Mouse (Mus musculus) hindbrain, embryonic 14.5 days (tissue): ENCODE measurements around the gene Plekhm2. TPM values are rescaled to one million over a fixed set of nuclear protein-coding genes. Genes with fewer than 3 reads are reported as not detected.

Experiments used
- ATAC-seq: fragments of 200-750 bp; cut with Nextera tagmentation; 2 replicates; pipeline ENCODE4 v1.8.0; 2017; ENCODE audit warnings: moderate number of reproducible peaks, mild to moderate bottlenecking, moderate TSS enrichment, moderate library complexity; ENCODE audit not compliant: low FRiP score
- DNase-seq: peaks from one replicate; pipeline ENCODE4 v3.0.0-alpha.2; 2015; ENCODE audit warnings: low spot score
- H3K27ac ChIP-seq: fragments of 300-500 bp; sonication (generic); 2 replicates; pipeline ENCODE4 v1.5.1; 2014; ENCODE audit warnings: mild to moderate bottlenecking, moderate library complexity
- H3K27me3 ChIP-seq: fragments of 300-500 bp; sonication (generic); 2 replicates; pipeline ENCODE4 v1.6.1; 2014; ENCODE audit warnings: mild to moderate bottlenecking, low read length, mixed read lengths; ENCODE audit not compliant: control insufficient read depth, insufficient read depth
- H3K36me3 ChIP-seq: fragments of 300-500 bp; sonication (generic); replicated peaks from 2 replicates; pipeline ENCODE4 v1.6.1; 2014; ENCODE audit not compliant: control insufficient read depth, insufficient read depth
- H3K4me1 ChIP-seq: fragments of 300-500 bp; sonication (generic); replicated peaks from 2 replicates; pipeline ENCODE4 v1.6.1; 2014; ENCODE audit warnings: antibody characterized with exemption, low read length, mixed read lengths; ENCODE audit not compliant: control insufficient read depth, insufficient read depth
- H3K4me2 ChIP-seq: fragments of 300-500 bp; sonication (generic); replicated peaks from 2 replicates; pipeline ENCODE4 v1.6.1; 2014; ENCODE audit warnings: mild to moderate bottlenecking, moderate library complexity
- H3K4me3 ChIP-seq: fragments of 300-500 bp; sonication (generic); replicated peaks from 2 replicates; pipeline ENCODE4 v1.5.1; 2014; ENCODE audit warnings: mild to moderate bottlenecking, low read length
- H3K9ac ChIP-seq: fragments of 300-500 bp; sonication (generic); 2 replicates; pipeline ENCODE4 v1.6.1; 2014
- H3K9me3 ChIP-seq: fragments of 300-500 bp; sonication (generic); 2 replicates; pipeline ENCODE4 v1.6.1; 2016; ENCODE audit warnings: low read length; ENCODE audit not compliant: control insufficient read depth
- WGBS: fragments of 180-500 bp; shearing (Covaris S2); extraction: QIAGEN DNeasy Blood & Tissue Kit; methylation state at CpG from one replicate; pipeline ENCODE4 v1.1.7; 2014; 5-methylcytosine and 5-hydroxymethylcytosine counted together
- polyA plus RNA-seq: library from polyadenylated mRNA; unstranded; fragments of >200 nt; fragmentation: Nextera tagmentation; extraction: Ambion mirVana; gene quantifications from 2 replicates; pipeline ENCODE4 v1.2.1, GENCODE M21; 2014

The Plekhm2 gene
- polyA plus RNA-seq, 1 experiment from 2014 or later: 3.9 TPM

- DNase-seq: peak; percentile 72
These were observed 21.4 kb downstream of the Plekhm2 start for GRCm38 (mm10) chr4:141643118-141643855.

GRCm38 (mm10) chr4:141641961-141642811 lies 22.5 kb downstream of the Plekhm2 start:
- Histone ChIP-seq H3K4me1 (peaks cover 12% of the 10 kb centered on the region), H3K4me3 (no peak overlapping the region), H3K9ac (no peak overlapping the region), H3K4me2 (no peak overlapping the region), H3K9me3 (no peaks in the 10 kb centered on the region), H3K36me3 (peaks cover 41% of the 10 kb centered on the region), H3K27ac (0 out of 2 replicates have a peak overlapping the region, but pooled peaks have one; percentile 14), H3K27me3 (no peaks in the 10 kb centered on the region)
- WGBS: 91% methylated on average over 25 of the region's 25 CpGs
- DNase-seq (no peak), ATAC-seq (no peak)

More at GRCm38 (mm10) chr4:141643118-141643855, 21.4 kb downstream of the Plekhm2 start:
- 44% methylated on average over 7 of the region's 7 CpGs for WGBS
- Histone ChIP-seq H3K4me2 (no peak overlapping the region; the same call in 1 of the 2 replicates), H3K9me3 (no peaks in the 10 kb centered on the region), H3K27ac (peak overlapping the region; percentile 77), H3K4me1 (peaks cover 12% of the 10 kb centered on the region), H3K9ac (peak overlapping the region; percentile 3; the same call in 1 of the 2 replicates), H3K4me3 (no peak overlapping the region), H3K27me3 (no peaks in the 10 kb centered on the region), H3K36me3 (peaks cover 38% of the 10 kb centered on the region)
- peak; percentile 71 for ATAC-seq

- Histone ChIP-seq H3K36me3 (peaks cover 49% of the 10 kb centered on the region), H3K27me3 (no peaks in the 10 kb centered on the region), H3K27ac (no peak overlapping the region), H3K4me3 (no peak overlapping the region), H3K4me1 (peaks cover 12% of the 10 kb centered on the region), H3K4me2 (no peak overlapping the region), H3K9me3 (no peaks in the 10 kb centered on the region), H3K9ac (no peak overlapping the region)
- 89% methylated on average over 7 of the region's 7 CpGs for WGBS
- DNase-seq: no peak
- ATAC-seq: no peak
These were observed 23.3 kb downstream of the Plekhm2 start for GRCm38 (mm10) chr4:141641353-141641771.

GRCm38 (mm10) chr4:141639474-141639873 lies 25.2 kb downstream of the Plekhm2 start:
- Histone ChIP-seq H3K9ac (no peak overlapping the region), H3K4me2 (no peak overlapping the region), H3K4me1 (peaks cover 12% of the 10 kb centered on the region), H3K36me3 (peaks cover 59% of the 10 kb centered on the region), H3K9me3 (no peaks in the 10 kb centered on the region), H3K4me3 (no peak overlapping the region), H3K27me3 (no peaks in the 10 kb centered on the region), H3K27ac (no peak overlapping the region)
- WGBS: 73% methylated on average over 11 of the region's 11 CpGs
- ATAC-seq (no peak), DNase-seq (no peak)

- ATAC-seq: no peak
- H3K9me3 ChIP-seq: no peaks in the 10 kb centered on the region
- WGBS: 95% methylated on average over 5 of the region's 5 CpGs
- H3K27me3 ChIP-seq: no peaks in the 10 kb centered on the region
- no peak overlapping the region for H3K27ac ChIP-seq
- no peaks in the 10 kb centered on the region for H3K4me1 ChIP-seq
- H3K9ac ChIP-seq: no peak overlapping the region
- no peak overlapping the region for H3K4me2 ChIP-seq
- H3K36me3 ChIP-seq: peaks cover 74% of the 10 kb centered on the region
- no peak overlapping the region for H3K4me3 ChIP-seq
- no peak for DNase-seq
These were observed 28.0 kb downstream of the Plekhm2 start for GRCm38 (mm10) chr4:141636693-141637092.

GRCm38 (mm10) chr4:141635991-141636390 lies 28.7 kb downstream of the Plekhm2 start:
- H3K4me2 ChIP-seq: no peak overlapping the region
- no peak overlapping the region for H3K27ac ChIP-seq
- no peaks in the 10 kb centered on the region for H3K4me1 ChIP-seq
- no peaks in the 10 kb centered on the region for H3K9me3 ChIP-seq
- 92% methylated on average over 9 of the region's 9 CpGs for WGBS
- no peak overlapping the region for H3K4me3 ChIP-seq
- no peak for ATAC-seq
- no peaks in the 10 kb centered on the region for H3K27me3 ChIP-seq
- no peak for DNase-seq
- H3K36me3 ChIP-seq: peaks cover 76% of the 10 kb centered on the region
- no peak overlapping the region for H3K9ac ChIP-seq

GRCm38 (mm10) chr4:141632111-141632873 lies 32.4 kb downstream of the Plekhm2 start:
- H3K4me1 ChIP-seq: no peaks in the 10 kb centered on the region
- WGBS: 96% methylated on average over 21 of the region's 21 CpGs
- no peaks in the 10 kb centered on the region for H3K9me3 ChIP-seq
- H3K4me2 ChIP-seq: no peak overlapping the region
- DNase-seq: no peak
- H3K27me3 ChIP-seq: no peaks in the 10 kb centered on the region
- no peak for ATAC-seq
- H3K36me3 ChIP-seq: peaks cover 88% of the 10 kb centered on the region
- no peak overlapping the region for H3K27ac ChIP-seq
- H3K9ac ChIP-seq: no peak overlapping the region
- no peak overlapping the region for H3K4me3 ChIP-seq

- no peak overlapping the region for H3K4me2 ChIP-seq
- WGBS: 96% methylated on average over 20 of the region's 20 CpGs
- no peak for DNase-seq
- H3K36me3 ChIP-seq: peaks cover 88% of the 10 kb centered on the region
- no peak overlapping the region for H3K27ac ChIP-seq
- H3K9ac ChIP-seq: no peak overlapping the region
- no peaks in the 10 kb centered on the region for H3K9me3 ChIP-seq
- no peaks in the 10 kb centered on the region for H3K4me1 ChIP-seq
- ATAC-seq: no peak
- no peaks in the 10 kb centered on the region for H3K27me3 ChIP-seq
- no peak overlapping the region for H3K4me3 ChIP-seq
These were observed 33.4 kb downstream of the Plekhm2 start for GRCm38 (mm10) chr4:141631250-141631649.

- no peaks in the 10 kb centered on the region for H3K4me1 ChIP-seq
- no peaks in the 10 kb centered on the region for H3K27me3 ChIP-seq
- ATAC-seq (no peak), DNase-seq (no peak)
- H3K36me3 ChIP-seq: peaks cover 93% of the 10 kb centered on the region
- no peaks in the 10 kb centered on the region for H3K9me3 ChIP-seq
- no peak overlapping the region for H3K4me2 ChIP-seq
- no peak overlapping the region for H3K4me3 ChIP-seq
- H3K27ac ChIP-seq: no peak overlapping the region
- H3K9ac ChIP-seq: no peak overlapping the region
- WGBS: 98% methylated on average over 11 of the region's 11 CpGs
These were observed 34.7 kb downstream of the Plekhm2 start for GRCm38 (mm10) chr4:141630021-141630420.
